Mouse (Mus musculus) E14TG2a.4 (cell line): Measurements from ENCODE around the gene Arrdc4.

Source experiments
- H3K27me3 ChIP-seq: 2 replicates; pipeline ENCODE4 v1.6.1; 2014; ENCODE audit warnings: low read length, control low read depth; ENCODE audit not compliant: insufficient read depth
- H3K36me3 ChIP-seq: 2 replicates; pipeline ENCODE4 v1.6.1; 2014; ENCODE audit warnings: low read length, control low read depth; ENCODE audit not compliant: insufficient read depth
- H3K4me1 ChIP-seq: replicated peaks from 2 replicates; pipeline ENCODE4 v1.6.1; 2014; ENCODE audit warnings: low read depth, low read length, control low read depth
- H3K4me3 ChIP-seq: replicated peaks from 2 replicates; pipeline ENCODE4 v1.5.1; 2014; ENCODE audit warnings: mild to moderate bottlenecking, low read length
- H3K9me3 ChIP-seq: 2 replicates; pipeline ENCODE4 v1.6.1; 2014; ENCODE audit warnings: low read length, control low read depth
- CTCF ChIP-seq: conservative IDR thresholded peaks from 2 replicates; pipeline ENCODE4 v1.5.1; 2014; ENCODE audit warnings: low read length
- NANOG ChIP-seq: IDR thresholded peaks from 2 replicates; pipeline ENCODE4 v1.6.1; 2014; ENCODE audit warnings: borderline replicate concordance, low read length, mixed read lengths
- POU5F1 ChIP-seq: IDR thresholded peaks from 2 replicates; pipeline ENCODE4 v1.6.1; 2014; ENCODE audit warnings: low read length, borderline replicate concordance

Gene Arrdc4

DNA sequence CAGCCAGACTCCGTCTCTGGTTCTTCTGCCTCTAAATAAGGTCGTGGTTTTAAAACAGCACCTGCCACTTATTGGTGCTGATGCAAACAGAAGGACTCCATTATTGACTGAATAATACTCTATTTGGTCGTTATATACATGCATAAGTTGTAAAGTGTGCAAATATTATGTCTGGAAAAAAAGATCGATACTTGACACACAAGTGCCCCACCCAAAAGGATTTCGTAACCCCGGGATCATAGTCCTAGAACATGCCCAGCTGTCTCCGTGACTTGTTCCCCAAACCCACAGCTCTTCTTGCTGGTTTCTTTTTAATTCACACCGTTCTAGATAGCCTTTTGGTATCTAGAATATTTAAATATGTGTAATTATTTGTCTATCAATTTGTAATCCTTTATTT is 878 bp upstream of the Arrdc4 start:
- peaks cover 16% of the 10 kb centered on the region for H3K36me3 ChIP-seq
- H3K4me3 ChIP-seq: peak overlapping the region; percentile 50
- no peaks in the 10 kb centered on the region for H3K27me3 ChIP-seq
- peaks cover 28% of the 10 kb centered on the region for H3K4me1 ChIP-seq
- no peak for TF ChIP-seq NANOG
- H3K9me3 ChIP-seq: no peaks in the 10 kb centered on the region

DNA sequence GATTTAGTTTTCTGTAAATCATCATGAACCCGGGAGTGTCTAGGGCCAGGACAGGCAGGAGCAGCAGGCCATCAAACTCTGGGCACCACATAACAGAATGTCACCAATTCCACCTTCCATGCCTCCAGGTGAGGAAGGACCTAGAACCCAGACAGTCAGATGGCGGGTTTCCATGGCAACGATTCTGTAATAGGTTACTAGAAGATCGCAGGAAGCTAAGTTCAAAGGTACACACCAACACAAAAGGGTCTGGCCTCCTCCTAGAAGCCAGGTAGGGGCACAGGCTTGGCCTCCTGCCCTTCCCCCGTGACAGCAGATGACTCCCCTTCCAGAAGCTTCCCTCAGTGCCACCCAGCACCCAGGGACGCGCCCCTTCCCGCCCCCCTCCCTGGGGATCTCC is 680 bp downstream of the Arrdc4 start:
- no peaks in the 10 kb centered on the region for H3K9me3 ChIP-seq
- peaks cover 32% of the 10 kb centered on the region for H3K36me3 ChIP-seq
- peak overlapping the region; percentile 93 for H3K4me3 ChIP-seq
- H3K4me1 ChIP-seq: peaks cover 28% of the 10 kb centered on the region
- H3K27me3 ChIP-seq: no peaks in the 10 kb centered on the region
- TF ChIP-seq CTCF (no peak), NANOG (no peak), POU5F1 (no peak)

DNA sequence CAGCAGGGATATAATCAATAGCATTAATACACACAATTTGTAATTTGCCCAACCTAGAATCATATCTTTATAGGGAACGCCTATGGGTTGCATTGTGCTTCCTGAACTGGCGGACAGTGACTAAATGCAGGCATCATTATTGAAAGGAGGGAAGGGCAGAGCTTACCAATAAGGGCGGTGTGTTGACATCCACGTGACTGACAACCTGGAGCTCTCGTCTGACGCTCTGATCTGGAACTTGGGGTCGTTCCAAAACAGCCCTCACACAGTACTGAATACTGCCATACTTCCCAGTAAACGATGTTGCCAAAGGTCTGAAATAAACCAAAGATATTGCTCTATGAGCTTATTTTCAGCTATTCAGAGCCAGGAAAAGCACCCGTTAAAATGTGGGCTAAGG is 4.4 kb downstream of the Arrdc4 start:
- Histone ChIP-seq H3K4me3 (no peak overlapping the region), H3K36me3 (peaks cover 69% of the 10 kb centered on the region), H3K4me1 (peaks cover 19% of the 10 kb centered on the region), H3K27me3 (no peaks in the 10 kb centered on the region), H3K9me3 (no peaks in the 10 kb centered on the region)
- TF ChIP-seq CTCF (no peak), POU5F1 (no peak), NANOG (no peak)

DNA sequence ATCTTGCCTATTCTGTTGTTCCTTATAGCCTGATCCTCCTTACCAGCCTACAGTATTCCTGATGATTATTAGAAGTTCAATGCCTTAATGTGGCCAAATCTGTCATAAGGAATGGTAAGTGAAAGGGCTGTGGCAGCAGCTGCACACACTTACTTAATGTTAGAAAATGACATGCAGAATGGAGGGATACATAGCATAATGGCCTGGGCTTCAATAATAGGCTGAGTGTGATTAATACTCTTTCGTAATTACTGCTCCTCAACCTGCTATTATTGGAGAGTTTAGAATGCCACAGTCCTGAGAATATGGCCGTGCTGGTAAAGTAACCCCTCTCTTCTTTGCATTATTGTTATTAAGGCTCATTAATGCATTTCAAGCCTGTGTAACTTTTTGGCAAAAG is 4.8 kb downstream of the Arrdc4 start:
- H3K9me3 ChIP-seq: no peaks in the 10 kb centered on the region
- peaks cover 17% of the 10 kb centered on the region for H3K4me1 ChIP-seq
- peaks cover 73% of the 10 kb centered on the region for H3K36me3 ChIP-seq
- no peak for TF ChIP-seq NANOG
- no peak for TF ChIP-seq POU5F1
- no peak for TF ChIP-seq CTCF
- no peak overlapping the region for H3K4me3 ChIP-seq
- no peaks in the 10 kb centered on the region for H3K27me3 ChIP-seq

DNA sequence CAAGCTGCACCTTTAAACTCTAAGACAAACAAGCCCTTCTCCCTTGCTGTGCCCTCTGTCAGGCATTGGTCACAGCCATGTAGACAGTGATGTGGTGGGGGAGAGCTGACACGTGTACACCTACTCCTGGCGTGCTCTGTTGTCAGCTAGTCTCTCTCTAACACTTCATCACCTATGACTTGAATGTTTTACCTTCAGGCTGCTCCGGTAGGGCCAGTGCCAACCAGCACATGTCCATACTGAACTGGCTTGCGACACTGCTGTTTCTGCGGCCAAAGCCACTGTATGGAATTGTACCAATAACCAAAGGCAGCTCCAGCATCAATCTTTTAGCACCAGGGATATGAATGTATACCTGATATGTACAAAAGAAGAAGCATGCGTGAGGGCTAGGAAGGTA is 8.3 kb downstream of the Arrdc4 start:
- Histone ChIP-seq H3K4me1 (peaks cover 8% of the 10 kb centered on the region), H3K27me3 (no peaks in the 10 kb centered on the region), H3K36me3 (peaks cover 84% of the 10 kb centered on the region), H3K4me3 (no peak overlapping the region), H3K9me3 (no peaks in the 10 kb centered on the region)
- no peak for TF ChIP-seq NANOG
- TF ChIP-seq CTCF: no peak

DNA sequence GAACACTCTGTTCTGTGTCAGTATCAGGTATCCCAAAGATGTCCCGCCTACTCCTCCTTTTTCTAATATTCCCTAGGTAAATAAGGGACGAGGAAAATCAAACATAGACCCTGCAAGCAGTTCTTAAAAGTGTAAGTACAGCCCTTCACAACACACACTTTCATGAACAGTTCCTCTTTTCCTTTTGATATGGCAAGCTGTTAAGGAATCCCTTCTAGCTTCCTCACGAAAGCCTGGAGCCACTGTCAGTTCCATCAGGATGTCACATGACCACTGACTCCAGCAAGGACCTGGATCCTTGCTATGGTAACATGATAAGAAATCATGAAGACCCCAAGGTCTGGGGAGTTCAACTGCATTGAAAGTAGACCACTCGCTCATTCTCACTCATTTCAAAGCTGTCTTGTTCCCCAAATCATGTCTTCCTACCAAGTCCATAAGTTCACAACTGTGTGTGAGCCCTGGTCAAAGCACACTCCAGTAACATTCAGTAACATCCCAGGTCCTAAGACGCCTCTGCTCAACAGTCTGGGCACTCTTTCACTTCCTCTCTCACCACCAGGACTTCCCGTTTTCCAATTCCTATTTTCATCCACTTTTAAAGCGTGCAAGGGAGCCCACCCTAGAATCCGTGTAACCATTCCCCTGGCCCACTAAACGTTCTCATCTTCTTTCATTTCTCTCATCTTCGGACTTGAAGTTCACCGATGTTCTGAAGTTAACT is 10.2 kb downstream of the Arrdc4 start:
- H3K4me1 ChIP-seq: peaks cover 13% of the 10 kb centered on the region
- H3K4me3 ChIP-seq: no peak overlapping the region
- H3K27me3 ChIP-seq: no peaks in the 10 kb centered on the region
- peaks cover 69% of the 10 kb centered on the region for H3K36me3 ChIP-seq
- TF ChIP-seq NANOG (no peak), POU5F1 (no peak), CTCF (no peak)
- H3K9me3 ChIP-seq: no peaks in the 10 kb centered on the region

DNA sequence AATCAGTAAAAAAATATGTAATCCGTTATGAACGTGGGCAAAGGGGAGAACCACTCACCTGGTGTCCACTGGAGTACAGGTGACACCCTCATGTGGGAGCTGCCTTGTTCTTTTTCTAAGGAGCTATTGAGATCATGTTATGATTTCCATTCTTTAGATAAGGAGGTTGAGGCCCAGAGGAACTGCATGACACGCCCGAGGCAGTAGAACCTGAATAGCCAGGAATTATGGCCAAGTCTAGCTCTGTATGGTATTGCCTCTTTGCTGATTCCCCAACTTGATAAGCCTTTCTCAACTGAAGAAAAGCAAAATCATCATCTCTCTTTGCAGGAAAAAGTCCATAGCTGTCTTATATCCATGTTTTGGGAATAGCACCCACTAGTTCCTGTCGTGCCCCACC is 22.7 kb downstream of the Arrdc4 start:
- Histone ChIP-seq H3K27me3 (no peaks in the 10 kb centered on the region), H3K4me1 (no peaks in the 10 kb centered on the region), H3K9me3 (no peaks in the 10 kb centered on the region), H3K4me3 (no peak overlapping the region), H3K36me3 (no peaks in the 10 kb centered on the region)
- TF ChIP-seq POU5F1 (no peak), NANOG (no peak), CTCF (no peak)

DNA sequence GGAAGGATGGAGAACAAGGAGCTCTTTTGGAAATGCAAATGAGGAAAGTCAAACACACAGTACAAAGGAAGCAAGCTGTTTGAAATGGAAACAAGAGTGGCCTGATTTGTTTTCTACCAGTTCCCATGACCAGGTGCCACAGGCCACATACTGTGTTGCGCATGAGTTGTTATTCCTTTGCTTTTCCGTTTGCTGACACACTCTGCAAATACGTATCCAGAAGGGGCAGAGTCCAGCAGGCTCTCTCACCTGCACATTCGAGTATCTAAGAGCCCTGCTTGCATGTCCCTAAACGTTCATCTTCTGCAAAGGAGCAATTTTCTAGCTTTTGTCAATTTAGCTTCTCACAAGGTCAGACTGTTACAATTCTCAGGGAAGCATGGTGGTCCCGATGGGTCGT is 24.3 kb downstream of the Arrdc4 start:
- Histone ChIP-seq H3K36me3 (no peaks in the 10 kb centered on the region), H3K4me3 (no peak overlapping the region), H3K4me1 (no peaks in the 10 kb centered on the region), H3K9me3 (no peaks in the 10 kb centered on the region), H3K27me3 (no peaks in the 10 kb centered on the region)
- TF ChIP-seq CTCF (no peak), NANOG (no peak), POU5F1 (no peak)

DNA sequence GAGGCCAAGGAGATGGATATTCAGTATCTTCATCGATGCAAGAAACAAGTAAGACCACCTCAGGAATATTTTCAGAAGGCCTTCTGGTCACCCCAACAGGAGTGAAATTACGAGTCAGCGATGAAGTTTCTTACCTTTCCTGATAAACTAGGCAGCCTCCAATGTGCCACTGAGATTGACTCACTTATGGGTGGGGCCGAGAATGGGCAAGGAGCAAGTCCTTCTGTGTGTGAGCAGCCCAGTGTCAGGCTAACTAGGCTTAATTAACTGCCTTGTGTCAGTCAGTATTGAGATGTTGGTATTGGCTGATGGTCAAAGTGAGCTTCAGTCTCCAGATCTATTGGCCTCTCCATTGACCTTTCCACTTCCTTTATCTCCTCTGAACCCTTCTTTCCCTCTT is 27.5 kb downstream of the Arrdc4 start:
- no peaks in the 10 kb centered on the region for H3K27me3 ChIP-seq
- no peaks in the 10 kb centered on the region for H3K36me3 ChIP-seq
- no peaks in the 10 kb centered on the region for H3K9me3 ChIP-seq

More for the DNA sequence above, 27.5 kb downstream of the Arrdc4 start:
- no peak overlapping the region for H3K4me3 ChIP-seq
- no peak for TF ChIP-seq CTCF
- peaks cover 6% of the 10 kb centered on the region; the same call in 1 of the 2 replicates for H3K4me1 ChIP-seq
